Mouse (Mus musculus): ENCODE measurements at regions not wholly inside any gene's neighbourhood (a gene's known extent, or its start where the extent isn't known, plus 50 kb on each side); places are given as distances from the start of the nearest gene placed in this dataset.

GRCm38 (mm10) chr4:131459746-131460145, 378.3 kb downstream of the Ptpru start:
- WGBS: 72% methylated on average over 5 of the region's 5 CpGs
- Histone ChIP-seq H3K27me3 (no peaks in the 10 kb centered on the region; the same call in 1 of the 2 replicates), H3K27ac (no peak overlapping the region), H3K4me2 (no peak overlapping the region), H3K9ac (no peak overlapping the region), H3K9me3 (replicated peaks) (no peaks in the 10 kb centered on the region), H3K4me3 (no peak overlapping the region), H3K4me1 (replicated peaks) (no peaks in the 10 kb centered on the region), H3K36me3 (no peaks in the 10 kb centered on the region)
- ATAC-seq (replicated peaks; ENCODE audit: insufficient number of reproducible peaks, insufficient read depth, low FRiP score, low read depth): no peak

- Histone ChIP-seq H3K4me2 (no peak overlapping the region), H3K9me3 (replicated peaks) (peaks cover 6% of the 10 kb centered on the region; the same call in 1 of the 2 replicates), H3K4me1 (replicated peaks) (no peaks in the 10 kb centered on the region), H3K4me3 (no peak overlapping the region), H3K27ac (no peak overlapping the region), H3K9ac (no peak overlapping the region), H3K27me3 (no peaks in the 10 kb centered on the region; the same call in 1 of the 2 replicates), H3K36me3 (no peaks in the 10 kb centered on the region)
- 51% methylated on average over 4 of the region's 4 CpGs for WGBS
- no peak for ATAC-seq (replicated peaks; ENCODE audit: insufficient number of reproducible peaks, insufficient read depth, low FRiP score, low read depth)
Measured at GRCm38 (mm10) chr4:131461312-131461711, 376.8 kb downstream of the Ptpru start.

GRCm38 (mm10) chr4:131461728-131462127, 376.4 kb downstream of the Ptpru start:
- Histone ChIP-seq H3K4me2 (no peak overlapping the region), H3K4me3 (no peak overlapping the region), H3K9me3 (replicated peaks) (peaks cover 6% of the 10 kb centered on the region; the same call in 1 of the 2 replicates), H3K36me3 (no peaks in the 10 kb centered on the region), H3K27me3 (no peaks in the 10 kb centered on the region; the same call in 1 of the 2 replicates), H3K4me1 (replicated peaks) (no peaks in the 10 kb centered on the region), H3K9ac (no peak overlapping the region), H3K27ac (no peak overlapping the region)
- 64% methylated on average over 7 of the region's 7 CpGs for WGBS
- ATAC-seq (replicated peaks; ENCODE audit: insufficient number of reproducible peaks, insufficient read depth, low FRiP score, low read depth): no peak

GRCm38 (mm10) chr4:131475023-131475422, 363.1 kb downstream of the Ptpru start:
- Histone ChIP-seq H3K4me3 (no peak overlapping the region), H3K9ac (no peak overlapping the region), H3K36me3 (no peaks in the 10 kb centered on the region), H3K9me3 (replicated peaks) (no peaks in the 10 kb centered on the region), H3K27ac (no peak overlapping the region), H3K4me1 (replicated peaks) (no peaks in the 10 kb centered on the region), H3K27me3 (peaks cover 4% of the 10 kb centered on the region), H3K4me2 (no peak overlapping the region)
- 46% methylated on average over 6 of the region's 6 CpGs for WGBS
- no peak for ATAC-seq (replicated peaks; ENCODE audit: insufficient number of reproducible peaks, insufficient read depth, low FRiP score, low read depth)

- no peak for ATAC-seq (replicated peaks; ENCODE audit: insufficient number of reproducible peaks, insufficient read depth, low FRiP score, low read depth)
- 65% methylated on average over 9 of the region's 9 CpGs for WGBS
- H3K9me3 ChIP-seq (replicated peaks): no peaks in the 10 kb centered on the region
- no peak overlapping the region for H3K4me2 ChIP-seq
- no peaks in the 10 kb centered on the region for H3K4me1 ChIP-seq (replicated peaks)
- H3K27me3 ChIP-seq: peaks cover 4% of the 10 kb centered on the region
- no peak overlapping the region for H3K4me3 ChIP-seq
- no peak overlapping the region for H3K9ac ChIP-seq
- H3K36me3 ChIP-seq: no peaks in the 10 kb centered on the region
- H3K27ac ChIP-seq: no peak overlapping the region
Measured at GRCm38 (mm10) chr4:131478923-131479322, 359.2 kb downstream of the Ptpru start.

GRCm38 (mm10) chr4:131483958-131484605, 354.0 kb downstream of the Ptpru start:
- Histone ChIP-seq H3K27me3 (peaks cover 18% of the 10 kb centered on the region), H3K4me2 (no peak overlapping the region), H3K9ac (no peak overlapping the region), H3K4me3 (no peak overlapping the region), H3K36me3 (no peaks in the 10 kb centered on the region), H3K27ac (no peak overlapping the region), H3K9me3 (replicated peaks) (no peaks in the 10 kb centered on the region), H3K4me1 (replicated peaks) (peaks cover 12% of the 10 kb centered on the region)
- WGBS: 45% methylated on average over 15 of the region's 15 CpGs
- no peak for ATAC-seq (replicated peaks; ENCODE audit: insufficient number of reproducible peaks, insufficient read depth, low FRiP score, low read depth)

- H3K9ac ChIP-seq: no peak overlapping the region
- H3K4me3 ChIP-seq: no peak overlapping the region
- ATAC-seq (replicated peaks; ENCODE audit: insufficient number of reproducible peaks, insufficient read depth, low FRiP score, low read depth): no peak
- H3K4me2 ChIP-seq: no peak overlapping the region
- peaks cover 19% of the 10 kb centered on the region for H3K27me3 ChIP-seq
- WGBS: 26% methylated on average over 14 of the region's 14 CpGs
- H3K27ac ChIP-seq: no peak overlapping the region
- no peaks in the 10 kb centered on the region for H3K9me3 ChIP-seq (replicated peaks)
- H3K36me3 ChIP-seq: no peaks in the 10 kb centered on the region
- H3K4me1 ChIP-seq (replicated peaks): peaks cover 14% of the 10 kb centered on the region
Measured at GRCm38 (mm10) chr4:131484607-131485111, 353.4 kb downstream of the Ptpru start.

GRCm38 (mm10) chr4:131485126-131485825, 352.8 kb downstream of the Ptpru start:
- ATAC-seq (replicated peaks; ENCODE audit: insufficient number of reproducible peaks, insufficient read depth, low FRiP score, low read depth): no peak
- 77% methylated on average over 13 of the region's 13 CpGs for WGBS
- no peak overlapping the region for H3K9ac ChIP-seq
- H3K36me3 ChIP-seq: no peaks in the 10 kb centered on the region
- H3K27me3 ChIP-seq: peaks cover 21% of the 10 kb centered on the region
- no peaks in the 10 kb centered on the region for H3K9me3 ChIP-seq (replicated peaks)
- H3K4me3 ChIP-seq: no peak overlapping the region
- H3K4me1 ChIP-seq (replicated peaks): peaks cover 14% of the 10 kb centered on the region
- H3K4me2 ChIP-seq: no peak overlapping the region
- H3K27ac ChIP-seq: no peak overlapping the region

GRCm38 (mm10) chr4:131486821-131487220, 351.3 kb downstream of the Ptpru start:
- Histone ChIP-seq H3K27me3 (peaks cover 28% of the 10 kb centered on the region), H3K4me1 (replicated peaks) (peaks cover 14% of the 10 kb centered on the region), H3K27ac (no peak overlapping the region), H3K9me3 (replicated peaks) (no peaks in the 10 kb centered on the region), H3K9ac (no peak overlapping the region), H3K4me2 (no peak overlapping the region), H3K4me3 (no peak overlapping the region), H3K36me3 (no peaks in the 10 kb centered on the region)
- no peak for ATAC-seq (replicated peaks; ENCODE audit: insufficient number of reproducible peaks, insufficient read depth, low FRiP score, low read depth)
- 9% methylated on average over 4 of the region's 4 CpGs for WGBS

- Histone ChIP-seq H3K36me3 (no peaks in the 10 kb centered on the region), H3K4me2 (no peak overlapping the region), H3K27me3 (peaks cover 36% of the 10 kb centered on the region), H3K4me3 (no peak overlapping the region), H3K27ac (no peak overlapping the region), H3K9me3 (replicated peaks) (no peaks in the 10 kb centered on the region), H3K9ac (no peak overlapping the region), H3K4me1 (replicated peaks) (peaks cover 14% of the 10 kb centered on the region)
- no peak for ATAC-seq (replicated peaks; ENCODE audit: insufficient number of reproducible peaks, insufficient read depth, low FRiP score, low read depth)
- WGBS: 33% methylated on average over 6 of the region's 6 CpGs
Measured at GRCm38 (mm10) chr4:131488246-131488645, 349.8 kb downstream of the Ptpru start.

- Histone ChIP-seq H3K4me3 (no peak overlapping the region), H3K27ac (no peak overlapping the region), H3K36me3 (no peaks in the 10 kb centered on the region), H3K4me1 (replicated peaks) (peaks cover 14% of the 10 kb centered on the region), H3K9ac (no peak overlapping the region), H3K27me3 (peaks cover 44% of the 10 kb centered on the region), H3K9me3 (replicated peaks) (no peaks in the 10 kb centered on the region), H3K4me2 (no peak overlapping the region)
- no peak for ATAC-seq (replicated peaks; ENCODE audit: insufficient number of reproducible peaks, insufficient read depth, low FRiP score, low read depth)
- WGBS: 36% methylated on average over 3 of the region's 3 CpGs
Measured at GRCm38 (mm10) chr4:131489056-131489455, 349.0 kb downstream of the Ptpru start.

Measured in heart, embryonic 15.5 days (tissue).